Mouse (Mus musculus) 3134 (cell line): ENCODE results near the gene Ttc23l.
A peak's percentile ranks its signal among the peaks of the same experiment; 100 is the strongest.
"Not testable (repeated sequence)": the region's sequence is repeated elsewhere in the genome, so short reads cannot be mapped to it uniquely, and the experiment has no call there.

ENCODE experiments used
- DNase-seq: peaks from one replicate; pipeline ENCODE4 v3.0.0-alpha.2; 2011; ENCODE audit warnings: low spot score; ENCODE audit not compliant: insufficient read length; ENCODE audit errors: extremely low read depth

The Ttc23l gene

DNA sequence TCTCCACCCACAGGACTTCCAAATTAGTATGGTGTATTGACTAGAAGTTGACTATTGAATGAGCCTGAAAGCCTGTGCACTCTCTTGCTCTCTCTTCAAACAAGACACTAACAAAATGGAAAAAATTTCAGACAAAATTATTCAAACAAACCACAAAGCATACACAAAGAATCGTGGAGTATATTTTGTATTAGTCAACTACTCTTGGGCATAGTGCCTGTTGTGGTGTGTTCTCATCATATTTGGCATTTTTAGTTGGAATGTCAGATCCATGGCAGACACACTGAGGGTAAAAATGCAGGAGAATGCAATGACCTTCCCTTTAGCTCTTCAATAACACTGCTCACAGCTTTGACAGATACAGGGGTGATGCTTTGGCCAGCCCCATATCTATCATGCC, 32.6 kb downstream of the Ttc23l start:
- DNase-seq, result peak; percentile 14

DNA sequence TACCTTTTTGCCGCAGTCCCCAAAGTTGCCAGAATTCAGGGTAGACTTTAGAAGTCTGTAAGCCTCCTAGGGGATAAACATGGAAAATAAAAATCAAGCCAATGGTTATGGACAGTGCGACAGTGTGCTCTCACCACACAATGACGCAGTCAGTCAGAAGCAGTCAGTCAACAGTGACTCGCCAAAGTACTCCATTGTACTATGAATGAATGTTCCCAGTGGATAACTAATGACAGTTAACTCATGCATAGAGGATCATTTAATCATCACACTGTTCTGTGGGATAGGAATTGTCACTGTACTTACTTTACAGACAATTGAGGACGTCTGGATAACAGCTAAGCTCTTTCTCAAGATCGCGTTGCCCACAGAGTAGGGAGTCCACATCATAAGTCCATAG, 43.3 kb downstream of the Ttc23l start:
- no peak for DNase-seq

DNA sequence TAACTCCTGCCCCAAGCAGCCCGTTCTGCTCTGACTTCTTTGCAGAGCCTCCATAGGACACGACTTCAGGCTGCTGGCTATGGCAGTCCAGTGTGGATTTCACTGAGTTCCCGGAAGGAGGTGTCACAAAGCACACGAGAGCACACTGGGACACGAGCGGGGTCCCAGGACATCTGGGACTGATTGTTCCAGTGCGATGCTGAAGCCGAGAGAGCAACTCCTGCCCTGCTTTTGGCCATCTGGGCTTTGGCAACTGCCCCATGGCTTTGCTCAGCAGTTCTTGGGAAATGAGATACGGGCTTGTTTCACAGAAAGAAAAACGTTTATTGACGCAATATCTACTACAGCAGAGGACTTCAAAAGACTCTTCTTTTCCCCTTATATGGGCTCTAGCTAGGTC, 52.4 kb downstream of the Ttc23l start:
- no peak for DNase-seq

DNA sequence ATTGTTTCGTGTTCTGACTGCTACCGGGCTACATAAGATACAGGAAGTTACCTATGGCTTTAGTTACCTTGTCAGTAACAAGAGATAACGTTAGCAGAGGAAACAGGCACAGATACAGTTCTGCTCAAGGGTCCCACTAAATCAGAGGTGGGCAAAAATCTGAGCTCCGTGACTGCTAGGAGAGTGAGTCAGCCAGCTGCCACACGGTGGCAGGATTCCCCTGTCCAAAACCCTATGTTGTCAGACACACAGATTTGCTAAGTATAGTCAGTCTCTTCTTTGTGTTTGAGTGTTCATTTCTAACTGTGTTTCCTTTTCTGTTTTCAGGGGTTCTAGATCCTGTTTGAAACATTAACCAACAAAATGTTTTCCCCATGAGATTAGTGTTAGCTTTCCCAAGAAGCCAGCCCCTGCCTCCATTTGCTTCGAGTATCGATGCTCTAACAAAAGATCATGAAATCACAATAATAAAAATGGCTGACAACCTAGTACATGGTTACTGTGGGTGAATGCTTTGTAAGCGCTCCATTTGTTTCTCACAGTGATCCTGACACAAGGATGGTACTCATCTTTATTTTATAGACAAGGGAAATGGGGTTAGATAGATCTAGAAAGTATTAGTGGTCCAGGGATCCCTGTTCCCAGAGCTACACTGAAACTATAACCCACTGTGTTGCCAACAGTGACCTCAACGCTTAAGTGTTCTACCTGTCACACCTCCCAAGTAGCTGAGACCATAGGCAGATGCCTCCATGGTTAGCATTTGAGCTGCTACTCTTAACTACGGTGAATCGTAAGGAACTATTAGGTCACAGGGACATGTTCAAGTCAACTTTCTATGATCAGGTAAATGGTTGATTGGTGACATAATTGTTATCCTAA, 57.4 kb downstream of the Ttc23l start:
- no peak for DNase-seq

DNA sequence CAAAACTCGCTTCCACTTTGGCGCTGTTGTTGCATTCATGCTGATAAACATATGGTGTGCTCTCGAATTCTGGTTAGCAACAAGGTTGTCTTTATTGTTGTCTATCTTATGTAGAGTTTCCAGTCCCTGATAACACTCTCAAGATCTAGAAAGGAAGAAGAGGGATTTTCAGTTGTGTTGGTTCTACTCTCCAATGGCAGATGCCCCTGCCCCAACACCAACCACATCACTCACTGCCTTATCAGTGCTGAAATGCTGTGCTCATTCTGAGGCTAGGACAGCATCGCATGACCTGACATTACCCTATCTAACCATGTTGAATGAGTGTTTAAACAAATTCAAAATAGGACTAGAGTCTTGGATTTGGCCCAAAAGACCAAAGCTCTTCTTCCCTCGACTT, 58.4 kb downstream of the Ttc23l start:
- no peak for DNase-seq

DNA sequence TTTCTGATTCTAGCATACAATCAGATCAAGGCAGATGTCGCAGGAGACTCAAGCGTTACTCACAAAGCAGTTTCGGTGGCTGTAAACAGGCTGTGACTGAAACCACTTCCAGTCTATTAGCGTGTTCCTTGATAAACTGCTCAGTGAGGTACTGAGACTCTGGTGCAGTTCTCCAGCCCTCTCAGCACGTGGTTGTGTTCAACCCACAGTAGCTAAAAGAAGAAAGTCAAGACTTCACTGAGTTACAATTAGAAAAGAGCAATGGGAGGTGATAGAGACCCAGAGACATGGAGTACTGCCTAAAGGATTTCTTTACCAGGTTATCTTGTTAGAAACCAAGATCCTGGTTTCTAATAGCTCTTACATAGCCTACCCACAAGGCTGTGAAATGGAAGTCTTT, 58.9 kb downstream of the Ttc23l start:
- DNase-seq, result no peak

DNA sequence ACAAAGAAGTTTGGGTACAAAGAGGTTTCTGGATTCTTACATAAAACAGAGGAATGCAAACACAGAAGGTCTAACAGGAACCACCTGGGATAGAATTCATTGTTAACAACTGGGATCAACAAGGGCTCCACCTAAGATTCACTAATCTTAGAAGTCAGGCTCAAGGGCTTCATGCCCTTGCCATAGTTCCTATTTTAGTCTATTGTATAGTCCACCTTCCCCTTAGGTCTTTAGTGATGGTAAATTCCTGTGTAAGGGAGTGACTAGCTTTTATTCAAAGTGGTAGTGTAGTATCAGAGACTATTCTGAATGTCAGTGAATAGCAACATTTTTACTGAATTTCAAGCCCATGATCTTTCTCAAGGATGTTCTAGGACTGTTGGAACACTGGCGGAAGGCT, 61.8 kb downstream of the Ttc23l start:
- DNase-seq, result not testable (repeated sequence)

DNA sequence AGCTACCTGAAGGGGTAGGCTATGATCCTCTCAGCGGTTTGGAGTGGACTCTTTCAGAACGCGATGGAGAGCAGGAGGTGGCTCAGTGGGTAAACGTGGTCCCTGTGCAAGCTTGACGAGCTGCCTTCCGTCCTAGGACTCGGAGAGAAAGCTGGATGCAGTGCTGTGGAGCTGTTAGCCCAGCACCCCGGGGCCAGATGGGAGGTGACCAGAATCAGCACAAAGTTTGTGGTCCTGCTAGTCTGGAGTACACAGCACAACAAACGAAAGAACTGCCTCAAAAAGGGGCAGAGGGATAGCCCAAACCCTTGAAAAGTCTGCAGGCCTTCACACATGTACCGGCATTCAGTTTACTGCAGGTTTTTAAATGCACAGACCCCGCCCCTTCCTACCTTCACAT, 62.5 kb downstream of the Ttc23l start:
- no peak for DNase-seq

DNA sequence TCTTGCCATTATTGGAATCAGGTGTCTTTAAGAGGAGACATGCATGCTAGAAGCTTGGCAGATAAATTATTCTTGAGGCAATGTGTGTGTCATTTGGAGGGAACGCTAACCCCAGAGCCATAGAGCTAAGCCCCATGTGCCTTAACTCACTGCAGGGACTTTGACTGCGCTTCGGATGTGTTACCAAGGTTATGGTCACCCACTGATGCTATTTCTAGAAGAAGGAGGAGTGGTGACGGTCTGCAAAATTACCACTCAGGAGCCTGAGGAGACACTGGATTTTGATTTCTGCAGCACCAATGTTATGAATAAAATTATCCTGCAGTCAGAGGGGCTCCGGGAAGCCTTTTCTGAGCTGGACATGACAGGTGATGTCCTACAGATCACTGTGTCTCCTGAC, 68.4 kb downstream of the Ttc23l start:
- DNase-seq, result no peak

DNA sequence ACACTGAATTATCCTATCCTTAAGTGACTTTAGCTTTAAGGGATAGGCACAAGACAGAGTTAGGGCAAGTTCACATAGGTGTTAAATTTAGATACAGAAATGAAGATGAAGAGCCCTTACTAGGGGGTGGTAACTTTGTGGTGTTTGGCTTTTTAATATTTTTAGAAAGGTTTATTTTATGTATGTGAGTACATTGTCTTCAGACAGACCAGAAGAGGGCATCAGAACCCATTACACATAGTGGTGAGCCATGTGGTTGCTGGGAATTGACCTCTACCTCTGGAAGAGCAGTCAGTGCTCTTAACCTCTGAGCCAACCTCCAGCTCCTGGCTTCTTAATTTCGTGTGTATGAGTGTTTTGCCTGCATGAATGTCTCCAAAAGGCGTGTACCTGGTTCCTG, 71.2 kb downstream of the Ttc23l start:
- peak; percentile 47 for DNase-seq

DNA sequence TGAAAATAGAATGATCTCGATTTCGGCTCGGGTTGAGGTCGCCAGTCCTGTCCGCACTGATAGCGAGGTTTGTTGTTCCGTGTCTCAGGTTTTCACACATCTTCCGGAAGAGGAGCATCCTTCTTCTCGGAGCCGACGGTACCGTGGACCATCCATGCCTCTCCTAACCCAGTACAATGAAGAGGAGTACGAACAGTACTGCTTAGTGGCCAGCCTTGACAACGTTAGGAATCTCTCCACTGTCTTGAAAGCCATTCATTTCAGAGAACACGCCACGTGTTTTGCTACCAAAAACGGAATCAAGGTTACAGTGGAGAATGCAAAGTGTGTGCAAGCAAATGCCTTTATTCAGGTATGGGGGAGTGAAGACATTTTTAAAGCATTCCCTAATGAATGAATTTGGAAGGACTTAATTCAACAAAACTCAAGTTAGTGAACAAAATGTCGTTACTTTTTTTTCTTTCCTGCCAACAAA, 72.1 kb downstream of the Ttc23l start:
- DNase-seq, result no peak

DNA sequence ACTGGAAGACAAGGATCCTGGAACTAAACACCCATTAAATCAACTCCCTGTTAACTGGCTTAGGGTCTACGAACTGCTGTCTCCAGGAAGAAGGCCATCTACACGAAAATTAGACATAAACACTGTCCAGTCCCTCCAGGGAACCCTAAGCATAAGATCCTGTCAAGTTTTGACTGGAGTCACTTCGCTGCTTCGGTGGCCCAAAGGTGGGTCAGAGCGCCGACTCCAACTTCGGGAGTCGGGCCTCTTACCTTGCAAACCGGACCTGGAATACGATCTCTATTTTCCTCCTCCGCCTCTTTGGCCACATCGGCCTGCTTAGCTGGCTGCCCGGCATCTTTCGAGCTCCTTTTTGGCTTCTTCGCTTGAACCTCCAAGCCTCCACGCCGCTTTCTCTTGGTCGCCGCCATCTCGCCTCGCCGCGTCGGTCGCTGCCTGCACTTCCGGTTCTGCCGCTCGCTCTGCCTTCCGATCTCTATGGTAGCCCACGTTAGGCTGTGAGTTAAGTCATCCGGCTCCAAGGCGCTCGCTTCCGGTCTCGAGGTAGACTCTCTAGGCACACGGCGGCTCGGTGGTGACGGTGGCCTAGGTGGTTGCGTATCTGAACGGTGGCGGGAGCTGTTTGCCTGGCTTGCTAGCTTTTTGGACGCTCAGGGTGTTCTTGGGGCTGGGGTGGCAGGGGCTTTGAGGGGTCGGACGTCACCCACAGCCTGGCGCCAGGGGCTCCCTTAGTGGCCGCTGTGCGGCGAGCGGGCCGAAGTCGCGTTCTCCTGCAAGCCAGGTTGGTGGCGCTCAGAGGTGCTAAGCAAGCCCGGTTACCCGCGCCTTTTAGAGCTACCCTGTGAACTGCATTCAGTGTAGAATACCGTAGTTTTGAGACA, 72.7 kb downstream of the Ttc23l start, which contains the start of the genes Brix1 and Rad1:
TSS of gene Brix1 (minus strand) at position 464 of the 881 bp plus-strand sequence.
TSS of gene Rad1 (plus strand) at position 535 of the 881 bp plus-strand sequence.
- peak; percentile 92 for DNase-seq

DNA sequence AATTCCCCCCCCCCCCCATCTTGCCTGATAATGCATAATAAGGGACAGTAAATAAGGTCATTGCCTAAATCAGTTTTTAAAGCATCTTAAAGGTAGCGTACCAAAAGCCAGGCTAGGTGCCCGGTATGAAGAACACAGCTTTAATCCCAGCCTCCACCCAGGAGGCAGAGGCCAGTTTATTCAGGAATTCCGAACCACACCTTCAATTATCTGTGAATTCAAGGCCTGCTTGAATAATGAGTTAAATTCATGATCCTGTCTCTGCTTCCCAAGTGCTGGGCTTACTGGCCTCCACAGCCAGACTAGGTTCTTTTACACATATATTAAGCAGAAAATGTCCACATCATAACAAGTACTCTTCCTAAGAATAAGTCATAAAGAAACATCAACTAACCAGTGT, 87.5 kb downstream of the Ttc23l start:
- no peak for DNase-seq

DNA sequence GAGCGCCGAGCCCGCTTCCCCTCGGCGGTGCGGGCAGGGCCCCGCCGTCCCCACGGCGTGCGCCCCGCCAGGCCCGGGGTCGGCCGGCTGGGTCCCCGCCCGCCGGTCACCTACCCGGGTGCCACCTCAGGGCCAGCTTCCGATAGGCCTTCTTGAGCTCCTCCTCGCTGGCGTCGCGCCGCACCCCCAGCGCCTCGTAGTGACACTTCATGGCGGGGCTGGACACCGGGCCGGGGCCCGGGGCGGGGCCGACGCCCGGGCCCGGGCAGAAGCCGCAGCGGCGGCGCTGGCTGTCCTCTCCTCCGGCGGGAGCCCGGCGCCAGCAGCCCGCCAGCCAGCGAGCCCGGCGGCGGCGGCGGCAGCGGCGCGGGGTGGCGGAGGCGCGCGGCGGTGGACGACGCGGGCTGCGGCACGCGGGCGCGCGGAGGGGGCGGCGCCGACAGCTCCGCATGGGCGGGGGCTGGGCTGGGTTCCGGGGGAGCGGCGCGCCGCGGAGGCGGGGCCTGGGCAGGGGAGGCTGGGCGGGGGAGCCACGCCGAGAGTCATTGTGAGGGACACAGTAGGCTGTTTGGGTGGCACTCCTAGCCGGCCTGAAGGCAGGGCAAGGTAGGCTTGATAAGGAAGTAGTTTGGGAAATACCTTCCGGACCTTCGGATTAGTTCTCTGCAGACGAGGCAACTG, 88.2 kb downstream of the Ttc23l start, which contains the start of gene Dnajc21:
TSS of gene Dnajc21 (minus strand) at position 366 of the 681 bp plus-strand sequence.
- DNase-seq, result peak; percentile 80

DNA sequence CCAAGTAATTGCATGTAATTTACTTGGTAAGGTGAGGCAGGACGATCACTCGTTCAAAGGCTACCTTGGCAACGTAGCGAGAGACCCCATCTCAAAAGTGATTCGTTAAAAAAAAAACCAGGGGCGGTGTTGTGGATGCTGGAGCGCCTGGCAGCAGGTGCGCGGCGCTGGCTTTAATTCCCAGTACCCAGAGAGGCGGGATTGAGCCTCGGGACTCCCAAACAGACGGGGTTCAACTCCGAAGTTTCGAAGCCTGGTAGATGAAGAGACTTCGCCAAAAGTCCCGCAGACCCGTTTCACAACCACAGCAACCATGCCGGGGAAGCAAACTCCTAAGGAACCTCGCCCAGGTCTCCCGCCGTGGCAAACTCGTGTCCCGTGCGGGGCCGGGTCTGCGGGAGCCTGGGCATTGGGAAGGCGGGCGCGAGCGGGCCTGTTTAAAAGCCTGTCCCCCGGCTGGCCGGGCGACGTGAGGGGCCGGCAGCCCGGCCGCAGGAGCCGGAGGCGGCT, 88.8 kb downstream of the Ttc23l start:
- DNase-seq, result peak; percentile 68

DNA sequence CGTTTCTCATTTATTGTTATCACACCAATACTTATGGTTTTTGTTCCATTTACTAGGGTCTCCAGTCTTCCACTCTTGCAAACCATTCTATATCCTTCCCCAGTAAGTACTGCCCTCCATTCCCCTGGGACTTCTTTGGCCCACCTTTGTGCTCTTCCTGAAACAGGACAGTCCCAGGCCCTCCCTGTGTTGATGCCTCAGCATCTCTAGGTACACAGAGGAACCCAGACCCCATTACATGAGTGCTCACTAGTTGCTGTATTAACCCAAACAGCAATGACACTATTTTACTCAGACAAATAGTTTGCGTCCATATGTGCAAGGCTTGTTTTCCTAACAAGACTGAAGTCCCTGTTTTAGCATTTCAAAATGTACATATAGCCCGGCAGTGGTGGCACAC, 89.7 kb downstream of the Ttc23l start:
- DNase-seq, result no peak

DNA sequence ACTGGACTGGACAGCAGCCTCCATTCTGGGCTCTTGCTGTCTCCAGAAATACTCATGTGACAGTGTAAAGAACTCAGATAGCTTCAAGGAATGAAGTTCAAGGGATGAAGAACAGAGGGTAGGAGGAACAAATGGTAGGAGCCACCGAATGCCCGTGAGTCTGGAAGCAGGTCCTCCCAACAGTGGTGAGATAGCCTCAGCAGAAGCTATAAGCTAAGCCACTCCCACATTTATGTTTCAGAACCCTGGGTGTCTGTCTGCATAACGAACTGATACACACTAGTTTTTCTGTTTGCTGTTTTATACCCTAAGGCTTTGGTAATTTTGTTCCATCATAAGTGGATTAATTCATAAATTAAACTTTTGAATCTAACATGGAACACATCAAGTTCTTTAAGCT, 93.8 kb downstream of the Ttc23l start:
- DNase-seq, result no peak

DNA sequence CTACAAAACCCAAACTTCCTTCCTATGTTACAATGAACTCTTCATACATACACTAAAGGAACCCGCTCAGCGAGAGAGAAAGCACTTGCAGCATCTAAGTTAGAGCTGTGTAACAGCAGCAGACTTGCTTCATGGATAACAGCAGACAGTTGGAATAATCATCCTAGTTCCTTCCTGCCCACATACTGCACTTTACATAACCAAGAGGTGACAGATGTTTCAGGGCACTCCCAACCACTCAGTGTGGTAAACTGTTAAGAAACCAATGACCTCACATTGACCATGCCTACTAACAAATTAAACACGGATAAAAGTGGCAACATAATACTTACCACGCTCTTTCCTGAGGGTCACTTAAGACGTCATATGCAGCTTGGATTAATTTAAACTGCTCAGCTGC, 94.9 kb downstream of the Ttc23l start:
- DNase-seq, result no peak

DNA sequence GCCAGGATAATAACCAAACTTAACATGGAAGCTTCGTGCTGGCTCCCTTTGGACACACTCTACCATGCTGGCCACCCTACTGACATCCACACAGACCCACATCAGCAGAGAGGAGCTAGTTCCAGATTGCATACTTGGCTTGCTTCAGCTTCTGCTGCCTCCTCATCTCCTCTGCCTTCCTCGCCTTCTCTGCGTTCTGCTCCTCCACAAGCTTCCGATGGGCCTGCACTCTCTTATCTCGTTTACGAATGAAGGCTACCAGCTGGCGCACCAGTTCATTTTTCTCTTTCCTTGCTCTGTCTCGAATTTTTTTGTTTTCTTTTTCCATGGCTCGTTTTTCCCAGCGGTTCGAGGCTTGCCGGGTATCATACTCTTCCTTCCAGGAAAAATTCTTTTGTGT, 97.5 kb downstream of the Ttc23l start:
- no peak for DNase-seq
